Mouse (Mus musculus) neural tube, embryonic 15.5 days (tissue): ENCODE measurements around the gene Cyp2d10. TPM values are rescaled to one million over a fixed set of nuclear protein-coding genes. Genes with fewer than 3 reads are reported as not detected.

Source experiments
- ATAC-seq: fragments of 200-750 bp; cut with Nextera tagmentation; 2 replicates; pipeline ENCODE4 v1.8.0; 2017; ENCODE audit warnings: mild to moderate bottlenecking, moderate TSS enrichment, moderate library complexity; ENCODE audit not compliant: low FRiP score
- H3K27ac ChIP-seq: fragments of 300-500 bp; sonication (generic); replicated peaks from 2 replicates; pipeline ENCODE4 v1.5.1; 2015; ENCODE audit warnings: mild to moderate bottlenecking, inconsistent platforms
- H3K27me3 ChIP-seq: fragments of 300-500 bp; sonication (generic); replicated peaks from 2 replicates; pipeline ENCODE4 v1.6.1; 2015; ENCODE audit warnings: inconsistent platforms
- H3K36me3 ChIP-seq: fragments of 300-500 bp; sonication (generic); 2 replicates; pipeline ENCODE4 v1.6.1; 2015; ENCODE audit warnings: inconsistent platforms
- H3K4me1 ChIP-seq: fragments of 300-500 bp; sonication (generic); 2 replicates; pipeline ENCODE4 v1.6.1; 2015; ENCODE audit warnings: inconsistent platforms
- H3K4me2 ChIP-seq: fragments of 300-500 bp; sonication (generic); 2 replicates; pipeline ENCODE4 v1.6.1; 2015; ENCODE audit warnings: inconsistent platforms, mild to moderate bottlenecking, moderate library complexity
- H3K4me3 ChIP-seq: fragments of 300-500 bp; sonication (generic); replicated peaks from 2 replicates; pipeline ENCODE4 v1.5.1; 2015; ENCODE audit warnings: mild to moderate bottlenecking, inconsistent platforms
- H3K9ac ChIP-seq: fragments of 300-500 bp; sonication (generic); replicated peaks from 2 replicates; pipeline ENCODE4 v1.6.1; 2015; ENCODE audit warnings: mild to moderate bottlenecking, inconsistent platforms
- H3K9me3 ChIP-seq: fragments of 300-500 bp; sonication (generic); replicated peaks from 2 replicates; pipeline ENCODE4 v1.6.1; 2016; ENCODE audit warnings: inconsistent platforms
- WGBS: fragments of 180-500 bp; shearing (Covaris S2); methylation state at CpG from one replicate; pipeline ENCODE4 v1.1.7; 2015; ENCODE audit warnings: mixed read lengths; 5-methylcytosine and 5-hydroxymethylcytosine counted together
- microRNA-seq: library from miRNA; unstranded; fragments of <30 nt; microRNA quantifications from one replicate; pipeline ENCODE4, GENCODE M21; 2017
- polyA plus RNA-seq: library from polyadenylated mRNA; unstranded; fragments of >200 nt; fragmentation: Nextera tagmentation; extraction: Ambion mirVana; gene quantifications from 2 replicates; pipeline ENCODE4 v1.2.1, GENCODE M21; 2015

The Cyp2d10 gene
- polyA plus RNA-seq, 1 experiment from 2014 or later = not detected

DNA sequence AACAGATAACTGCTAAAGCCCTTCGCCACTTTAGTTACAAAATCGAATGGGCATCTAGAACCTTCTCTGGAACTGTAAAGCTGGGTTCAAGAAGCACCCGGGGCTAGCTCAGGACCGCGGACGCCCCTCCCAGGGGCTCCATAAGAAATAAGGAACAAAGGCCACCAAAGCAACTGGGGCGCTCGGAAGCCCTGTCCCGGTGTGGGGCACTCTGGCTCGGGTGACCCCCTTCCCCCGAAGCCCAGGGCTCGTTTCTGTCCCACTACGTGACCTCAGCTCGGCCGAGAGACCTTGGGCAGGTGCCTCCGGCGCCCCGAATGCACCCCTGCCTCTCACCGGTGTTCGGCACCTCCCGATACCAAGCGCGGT lies 53.3 kb downstream of the Cyp2d10 start:
- Histone ChIP-seq H3K4me3 (peak overlapping the region; percentile 94), H3K27me3 (no peaks in the 10 kb centered on the region), H3K27ac (peak overlapping the region; percentile 92), H3K4me1 (peaks cover 34% of the 10 kb centered on the region), H3K4me2 (peak overlapping the region; percentile 90), H3K36me3 (peaks cover 22% of the 10 kb centered on the region), H3K9ac (peak overlapping the region; percentile 99), H3K9me3 (no peaks in the 10 kb centered on the region)
- peak; percentile 49 for ATAC-seq
- WGBS = under 1% methylated on average over 23 of the region's 23 CpGs

DNA sequence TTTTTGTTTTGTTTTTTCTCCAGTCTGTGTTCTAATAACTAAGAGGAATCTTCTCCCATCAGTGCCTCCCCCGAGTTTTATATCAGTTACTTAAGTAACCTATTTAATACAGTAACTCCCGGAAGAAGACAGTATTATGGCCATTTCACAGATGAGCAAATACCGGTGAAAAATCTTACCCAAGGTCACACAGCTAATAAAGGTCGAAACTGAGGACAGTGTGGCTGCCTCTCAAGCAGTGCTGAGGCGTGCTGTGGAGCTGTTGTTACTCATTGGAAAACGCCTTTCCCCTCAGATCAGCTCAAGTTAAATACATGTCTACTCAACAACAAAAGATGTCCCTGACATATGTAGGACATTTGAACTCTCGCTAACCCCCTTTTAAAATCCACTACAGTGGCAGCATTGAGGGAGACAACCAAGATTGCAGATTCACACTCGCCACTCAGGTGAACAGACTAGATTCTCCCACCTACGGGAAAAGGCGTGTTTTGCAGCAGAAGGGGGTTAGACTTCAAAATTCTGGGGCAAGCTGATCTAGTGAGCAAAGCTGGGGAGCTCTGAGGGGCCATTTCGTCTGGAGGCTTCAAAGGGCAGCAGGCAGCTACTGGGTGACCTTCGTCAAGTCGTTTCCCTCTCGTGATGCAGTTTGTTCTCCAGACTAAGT lies 53.8 kb downstream of the Cyp2d10 start:
- 29% methylated on average over 14 of the region's 14 CpGs for WGBS
- H3K4me3 ChIP-seq = peak overlapping the region; percentile 94
- no peaks in the 10 kb centered on the region for H3K27me3 ChIP-seq
- H3K9me3 ChIP-seq = no peaks in the 10 kb centered on the region
- peak overlapping the region; percentile 90 for H3K4me2 ChIP-seq
- H3K36me3 ChIP-seq = peaks cover 27% of the 10 kb centered on the region
- peak overlapping the region; percentile 99 for H3K9ac ChIP-seq
- 0 out of 2 replicates have a peak, but pooled peaks have one; percentile 1 for ATAC-seq
- H3K4me1 ChIP-seq = peaks cover 36% of the 10 kb centered on the region
- peak overlapping the region; percentile 92 for H3K27ac ChIP-seq

Small RNA genes within 50 kb of the gene (microRNA-seq; reads per million reads assigned to microRNA genes)
- gene Gm25990 = not detected
- not detected for gene Gm27331
- not detected for gene Gm27622
- gene Mir7684 = not detected

Other genes starting within 250 kb of the Cyp2d10 start
- gene Shisa8, start 194.4 kb downstream of the Cyp2d10 start, polyA plus RNA-seq = 4.6 and 6.7 TPM in 2 replicates
- 0.66 and 0.90 TPM in 2 replicates for gene Tnfrsf13c, start 182.8 kb downstream of the Cyp2d10 start, polyA plus RNA-seq
- 17.8 and 23.4 TPM in 2 replicates for gene Cenpm, start 162.4 kb downstream of the Cyp2d10 start, polyA plus RNA-seq
- gene 1500009C09Rik, start 154.8 kb downstream of the Cyp2d10 start, polyA plus RNA-seq = 13.0 and 18.4 TPM in 2 replicates
- gene Sept3, start 132.3 kb downstream of the Cyp2d10 start, polyA plus RNA-seq = 338 and 367 TPM in 2 replicates
- gene Wbp2nl, start 108.2 kb downstream of the Cyp2d10 start, polyA plus RNA-seq = 0.10 and 0.13 TPM in 2 replicates
- gene Naga, start 68.3 kb downstream of the Cyp2d10 start, polyA plus RNA-seq = 33.4 and 41.8 TPM in 2 replicates
- 2.4 and 6.6 TPM in 2 replicates for gene Pheta2, start 68.3 kb downstream of the Cyp2d10 start, polyA plus RNA-seq
- 392 and 440 TPM in 2 replicates for gene Smdt1, start 68.2 kb downstream of the Cyp2d10 start, polyA plus RNA-seq
- gene Ndufa6, start 52.9 kb downstream of the Cyp2d10 start, polyA plus RNA-seq = 409 and 417 TPM in 2 replicates
- gene Cyp2d22, start 26.9 kb downstream of the Cyp2d10 start, polyA plus RNA-seq = 2.1 and 3.3 TPM in 2 replicates
- gene Cyp2d11, start 13.2 kb downstream of the Cyp2d10 start, polyA plus RNA-seq = not detected in 2 replicates
- gene Cyp2d9, start 26.2 kb upstream of the Cyp2d10 start, polyA plus RNA-seq = not detected in 2 replicates
- not detected in 2 replicates for gene Cyp2d12, start 147.9 kb upstream of the Cyp2d10 start, polyA plus RNA-seq
- not detected in 2 replicates for gene Cyp2d34, start 213.8 kb upstream of the Cyp2d10 start, polyA plus RNA-seq